In genomic region chr9:3001006-3001405, GRCm38 (mm10) we compare ENCODE assay signal across 14 mouse cellular contexts. TPM values are rescaled to one million over a fixed set of nuclear protein-coding genes. Genes with fewer than 3 reads are reported as not detected.
A peak's percentile ranks its signal among the peaks of the same experiment; 100 is the strongest.
DNase-seq lines count a peak whose midpoint lies in the region.
"Had no signal": no experiment of that assay in that cellular context is flagged by ENCODE, and none has a peak within 500 bp of the region (broad histone marks: within the 10 kb centered on the region; RNA-seq: fewer than 3 reads in every experiment).

No protein-coding gene starts in this region.

- peak; percentile 10 for DNase-seq in cerebellum, adult 8-10 months
- peak; percentile 42 to 57 for DNase-seq in heart, adult 9 months (ENCODE audit: low spot score in 2 of 2)
- peak; percentile 31 for DNase-seq in kidney, adult 9 months
- peak; percentile 1 to 47 for DNase-seq in layer of hippocampus, postnatal 14 days (ENCODE audit: low spot score in 2 of 2)
- DNase-seq in lung, postnatal 10 days = peak; percentile 10
- DNase-seq in ovary, adult 18-20 months (ENCODE audit: low spot score) = peak; percentile 2
- DNase-seq in spleen, postnatal 4 days (ENCODE audit: low spot score in 2 of 2) = peak; percentile 75 to 84
- peak; percentile 3 to 31 for DNase-seq in urinary bladder, postnatal 36 days (ENCODE audit: low spot score in 2 of 2)

RNA-seq across cellular contexts. Expression of gene Gm10722, which starts 0.3 kb away (rescaled TPM):
- total RNA-seq in layer of hippocampus, postnatal 14 days (2021) = not detected
- total RNA-seq: adrenal gland, postnatal 14 days; ES-E14; forebrain, postnatal 0 days; layer of hippocampus, postnatal 25 days; liver, adult 2 months; monocyte, adult 5-6 weeks had no signal

RNA-seq across cellular contexts. Expression of gene Gm11168, which starts 2.1 kb away (rescaled TPM):
- not detected for total RNA-seq in layer of hippocampus, postnatal 14 days (2021)
- total RNA-seq: adrenal gland, postnatal 14 days; forebrain, postnatal 0 days; layer of hippocampus, postnatal 25 days; liver, adult 2 months had no signal

RNA-seq across cellular contexts. Expression of gene Gm10721, which starts 11.9 kb away (rescaled TPM):
- total RNA-seq in layer of hippocampus, postnatal 14 days (2021) = under 1 TPM in 1 of 2 experiments, not detected in 1; 0.78 TPM
- total RNA-seq: liver, adult 2 months had no signal

RNA-seq across cellular contexts. Expression of gene Gm10720, which starts 14.4 kb away (rescaled TPM):
- not detected for total RNA-seq in layer of hippocampus, postnatal 14 days (2021)
- total RNA-seq: adrenal gland, postnatal 14 days; forebrain, postnatal 0 days; layer of hippocampus, postnatal 25 days; liver, adult 2 months had no signal

RNA-seq across cellular contexts. Expression of gene Gm10719, which starts 16.2 kb away (rescaled TPM):
- 1 to 10 TPM; 1.2 to 1.8 TPM for total RNA-seq in layer of hippocampus, postnatal 14 days (2021)

Comparison
In these comparisons a context has a peak if more than half of its experiments do, and no peak if none do; other contexts are left out.
1. Peak in every context shown above with its lines: DNase-seq.
2. DNase-seq: peak in every context shown above with its lines; median percentile 80 in spleen, postnatal 4 days; 50 in heart, adult 9 months; 31 in kidney, adult 9 months; 24 in layer of hippocampus, postnatal 14 days; 17 in urinary bladder, postnatal 36 days; 10 in cerebellum, adult 8-10 months; 10 in lung, postnatal 10 days; 2 in ovary, adult 18-20 months.